Mouse (Mus musculus): ENCODE results near the gene Rab8a.
"Not testable (repeated sequence)": the region's sequence is repeated elsewhere in the genome, so short reads cannot be mapped to it uniquely, and the experiment has no call there.

The Rab8a gene

GRCm38 (mm10) chr8:72160707-72161697, at the start of gene Rab8a:
TSS of gene Rab8a (plus strand) at chr8:72161200.
- DNase-seq (ENCODE audit: low spot score in 2 of 2) = peak; percentile 100

DNA sequence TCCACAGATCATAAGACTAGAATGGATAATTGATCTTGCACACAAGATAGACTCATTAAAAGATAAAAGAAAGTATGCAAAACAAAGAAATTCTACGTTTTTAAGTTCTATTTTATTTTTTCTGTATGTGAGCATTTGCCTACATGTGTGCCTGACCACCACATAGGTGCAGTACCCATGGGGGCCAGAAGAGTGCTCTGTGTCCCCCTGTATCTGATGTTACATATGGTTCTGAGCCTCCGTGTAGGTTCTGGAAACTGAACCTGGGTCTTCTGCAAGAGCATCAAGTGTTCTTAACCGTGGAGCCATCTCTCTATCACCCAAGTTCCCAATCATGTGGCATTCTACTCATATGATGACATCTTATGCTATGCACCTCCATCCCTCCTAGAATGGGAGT, 48.5 kb upstream of the Rab8a start:
- no peak for DNase-seq (ENCODE audit: low spot score in 2 of 2)

- DNase-seq (ENCODE audit: low spot score in 2 of 2) = no peak
Observed at GRCm38 (mm10) chr8:72115202-72115601, 45.8 kb upstream of the Rab8a start.

DNA sequence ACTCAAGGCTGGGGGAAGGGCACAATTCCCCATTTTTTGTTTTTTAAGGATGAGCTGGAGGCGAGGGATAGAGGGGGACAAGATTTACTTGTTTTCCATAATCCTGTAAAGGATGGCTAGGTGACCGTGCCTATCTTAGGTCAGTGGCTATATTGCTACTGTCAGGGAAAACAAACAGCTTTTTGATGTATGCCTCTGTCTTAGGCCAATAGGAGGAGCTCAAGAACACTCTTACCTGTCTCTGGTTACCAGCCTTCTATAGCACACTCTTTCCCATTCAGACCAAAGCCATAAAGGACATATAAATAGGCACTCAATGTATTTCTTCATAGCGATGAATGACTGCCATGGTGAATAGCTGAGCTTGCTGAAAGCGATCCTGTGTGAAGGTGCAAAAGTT, 42.4 kb upstream of the Rab8a start:
- DNase-seq (ENCODE audit: low spot score in 2 of 2) = no peak

GRCm38 (mm10) chr8:72121486-72121885, 39.5 kb upstream of the Rab8a start:
- DNase-seq (ENCODE audit: low spot score in 2 of 2) = not testable (repeated sequence)

GRCm38 (mm10) chr8:72121997-72122396, 39.0 kb upstream of the Rab8a start:
- DNase-seq (ENCODE audit: low spot score in 2 of 2) = no peak

- DNase-seq (ENCODE audit: low spot score in 2 of 2) = no peak
Observed at GRCm38 (mm10) chr8:72127834-72128233, 33.2 kb upstream of the Rab8a start.

GRCm38 (mm10) chr8:72131251-72131650, 29.7 kb upstream of the Rab8a start:
- no peak for DNase-seq (ENCODE audit: low spot score in 2 of 2)

DNA sequence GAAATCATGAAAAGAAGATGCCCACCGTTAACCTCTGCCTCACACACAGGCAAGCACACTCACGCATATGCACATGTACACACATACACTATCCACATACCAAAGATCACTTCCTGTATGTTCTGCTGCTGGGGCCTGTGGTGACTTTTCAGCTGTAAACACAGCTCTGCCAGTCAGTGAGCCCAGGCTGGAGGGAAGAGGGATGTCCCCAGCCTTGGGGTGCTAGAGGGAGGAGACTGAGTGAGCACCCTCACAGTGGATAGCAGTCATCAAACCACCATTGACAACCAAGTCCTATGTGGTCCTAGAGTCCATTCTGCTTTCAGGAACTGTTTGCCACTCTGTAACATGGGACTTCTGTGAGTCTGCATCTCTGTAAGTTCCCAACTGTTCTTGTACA, 29.1 kb upstream of the Rab8a start:
- no peak for DNase-seq (ENCODE audit: low spot score in 2 of 2)

- no peak for DNase-seq (ENCODE audit: low spot score in 2 of 2)
Observed at GRCm38 (mm10) chr8:72132417-72132816, 28.6 kb upstream of the Rab8a start.

DNA sequence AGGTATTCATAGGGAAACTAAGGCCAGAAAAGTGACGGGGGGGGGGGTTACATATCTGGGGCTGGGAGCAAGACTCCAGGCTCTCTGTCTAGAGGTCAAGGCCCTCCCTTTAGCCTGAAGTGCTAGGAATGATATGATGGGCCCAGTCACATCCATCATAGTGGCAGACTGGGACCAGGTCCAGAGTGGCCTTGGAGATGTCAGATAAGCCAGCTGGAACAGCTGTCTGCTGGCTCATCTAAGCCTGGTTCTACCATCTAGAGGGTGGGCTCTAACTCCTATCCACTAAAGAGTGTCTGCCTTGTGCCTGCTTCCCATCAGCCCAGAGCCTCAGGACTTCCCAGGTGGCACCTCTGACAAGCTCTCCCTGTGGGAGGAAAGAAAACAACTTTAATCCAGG, 28.1 kb upstream of the Rab8a start:
- no peak for DNase-seq (ENCODE audit: low spot score in 2 of 2)

DNA sequence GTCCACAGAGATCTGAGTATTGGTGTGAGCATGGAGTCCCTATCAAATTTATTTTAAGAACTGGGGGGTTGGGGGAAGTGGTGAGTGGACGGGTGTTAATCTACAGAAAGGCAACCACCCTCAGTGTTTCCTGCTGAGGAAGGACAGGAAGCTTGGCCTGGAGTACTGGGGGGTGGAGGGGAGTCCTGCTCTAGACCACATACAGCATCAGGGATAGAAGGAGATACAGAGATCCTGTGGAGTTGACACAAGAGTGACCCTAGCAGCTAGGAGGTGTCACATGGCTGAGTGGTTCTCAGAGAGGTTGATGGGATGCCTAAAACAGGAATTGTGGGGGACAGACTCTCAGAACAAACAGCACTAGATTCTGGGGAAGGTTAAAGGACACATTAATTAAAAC, 27.5 kb upstream of the Rab8a start:
- no peak for DNase-seq (ENCODE audit: low spot score in 2 of 2)

DNA sequence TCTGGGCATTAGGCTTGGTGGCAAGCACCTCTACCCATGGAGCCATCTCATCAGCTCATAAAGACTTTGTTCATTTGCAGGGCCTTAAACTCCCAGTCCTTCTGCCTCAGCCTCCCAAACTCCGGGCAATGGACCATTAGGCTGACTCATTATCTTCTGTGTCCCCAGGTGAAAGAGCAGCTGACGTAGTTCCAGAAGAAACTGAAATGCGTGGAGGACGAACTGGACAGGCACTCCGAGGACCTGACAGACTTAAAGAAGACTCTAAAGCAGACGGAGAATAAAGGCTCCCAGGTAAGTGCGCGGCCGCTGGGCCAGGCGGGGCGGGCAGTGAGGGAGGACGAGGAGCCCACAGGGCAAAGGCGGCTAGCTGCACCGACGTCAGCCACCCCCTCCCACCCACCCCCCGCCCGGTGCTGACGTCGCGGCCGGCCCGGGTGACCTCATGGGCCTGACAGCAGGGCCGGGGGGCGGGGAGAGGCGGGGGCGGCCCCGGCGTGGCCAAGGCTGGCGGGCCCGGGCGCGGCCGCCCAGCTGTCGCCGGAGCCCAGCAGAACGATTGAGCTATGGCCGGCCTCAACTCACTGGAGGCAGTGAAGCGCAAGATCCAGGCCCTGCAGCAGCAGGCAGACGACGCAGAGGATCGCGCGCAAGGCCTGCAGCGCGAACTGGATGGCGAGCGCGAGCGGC, 26.1 kb upstream of the Rab8a start, which contains the start of gene Tpm4:
Gene Tpm4 (plus strand): TSS at position 220 of the 690 bp plus-strand sequence.
- peak; percentile 24 to 71 for DNase-seq (ENCODE audit: low spot score in 2 of 2)

DNA sequence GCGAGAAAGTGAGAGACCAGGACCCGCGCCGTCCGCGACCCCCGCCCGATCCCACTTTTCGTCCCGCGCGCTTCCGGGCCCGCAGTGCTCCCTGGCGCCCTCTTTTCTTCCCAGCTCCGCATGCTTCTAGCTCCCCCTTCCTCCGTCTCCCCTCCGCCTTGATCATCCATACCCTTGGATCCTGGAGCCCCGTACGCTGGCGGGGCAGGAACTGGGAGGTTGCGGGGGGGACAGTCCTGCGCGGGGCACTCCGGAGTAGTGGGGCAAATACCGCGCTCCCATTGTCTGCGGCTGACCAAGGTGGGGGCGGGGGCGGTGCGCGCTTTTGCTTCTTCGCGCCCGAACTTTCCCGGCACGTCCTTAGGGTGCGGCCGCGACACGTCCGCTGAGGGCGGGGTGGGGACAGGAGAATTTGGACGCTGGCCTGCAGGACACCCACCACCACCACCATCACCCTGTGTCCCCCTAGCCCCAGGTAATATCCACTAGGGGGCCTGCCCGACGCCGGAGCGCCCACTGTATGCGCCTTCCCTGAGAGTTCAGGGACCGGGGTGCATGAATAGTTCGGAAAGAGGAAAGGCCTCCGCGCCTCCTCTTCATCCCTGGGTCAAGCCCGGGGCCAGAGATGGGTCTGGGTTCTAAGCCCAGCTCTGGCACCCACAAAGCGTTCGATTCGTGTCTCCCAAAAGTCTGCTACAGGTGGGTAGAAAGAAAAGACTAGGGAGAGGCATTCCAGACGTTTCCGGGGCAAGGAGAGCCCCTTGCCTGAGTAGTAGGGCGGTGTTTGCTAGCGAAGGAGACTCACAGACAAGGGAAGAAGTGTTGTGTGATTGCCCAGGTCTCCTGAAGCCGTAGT, 25.3 kb upstream of the Rab8a start:
- peak in 1 of 2 experiments; percentile 45 for DNase-seq (ENCODE audit: low spot score in 2 of 2)

GRCm38 (mm10) chr8:72136302-72136978, 24.6 kb upstream of the Rab8a start:
- DNase-seq (ENCODE audit: low spot score in 2 of 2) = no peak

DNA sequence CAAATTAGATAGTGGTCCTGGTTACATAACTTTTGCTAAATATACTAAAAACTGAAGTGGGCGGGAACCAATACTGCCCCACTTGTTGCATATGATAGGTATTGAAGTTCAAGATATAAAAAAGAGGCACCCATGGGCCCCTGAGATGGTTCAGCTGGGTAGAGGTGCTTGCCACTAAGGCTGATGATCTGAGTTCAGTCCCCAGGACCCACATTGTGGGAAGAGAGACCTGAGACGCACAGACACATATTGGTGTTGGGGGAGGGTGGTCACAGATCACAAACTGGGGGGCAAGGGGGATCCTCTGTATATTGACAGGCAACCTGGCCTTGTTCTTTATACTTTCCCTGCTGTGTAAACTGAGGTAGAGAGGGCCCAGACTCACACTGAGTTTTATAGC, 23.6 kb upstream of the Rab8a start:
- DNase-seq (ENCODE audit: low spot score in 2 of 2) = no peak

GRCm38 (mm10) chr8:72138456-72138855, 22.5 kb upstream of the Rab8a start:
- DNase-seq (ENCODE audit: low spot score in 2 of 2) = no peak

DNA sequence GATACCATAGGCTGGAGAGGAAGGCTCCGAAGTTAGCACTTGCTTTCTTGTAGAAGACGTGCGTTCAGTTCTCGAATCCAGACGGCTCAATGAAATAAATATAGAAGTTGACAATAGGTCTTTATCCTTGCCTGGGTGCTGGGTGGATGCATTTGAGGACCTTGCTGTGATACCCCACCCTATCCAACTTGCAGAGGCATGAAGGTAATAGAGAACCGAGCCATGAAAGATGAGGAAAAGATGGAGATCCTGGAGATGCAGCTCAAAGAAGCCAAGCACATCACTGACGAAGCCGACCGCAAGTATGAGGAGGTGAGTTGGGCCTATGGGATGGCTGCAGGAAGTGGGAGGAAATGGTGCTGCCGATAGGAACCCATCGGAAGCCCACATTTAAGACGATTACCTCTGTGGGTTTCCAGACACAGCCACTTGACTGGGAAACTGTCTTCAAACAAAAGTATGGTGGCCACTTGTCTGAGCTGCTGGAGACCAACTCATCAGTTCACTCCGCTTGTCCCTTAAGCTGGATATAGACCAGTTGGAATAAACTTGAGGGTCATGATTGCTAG, 17.7 kb upstream of the Rab8a start:
- DNase-seq (ENCODE audit: low spot score in 2 of 2) = no peak

GRCm38 (mm10) chr8:72144345-72144975, 16.5 kb upstream of the Rab8a start:
- DNase-seq (ENCODE audit: low spot score in 2 of 2) = no peak

DNA sequence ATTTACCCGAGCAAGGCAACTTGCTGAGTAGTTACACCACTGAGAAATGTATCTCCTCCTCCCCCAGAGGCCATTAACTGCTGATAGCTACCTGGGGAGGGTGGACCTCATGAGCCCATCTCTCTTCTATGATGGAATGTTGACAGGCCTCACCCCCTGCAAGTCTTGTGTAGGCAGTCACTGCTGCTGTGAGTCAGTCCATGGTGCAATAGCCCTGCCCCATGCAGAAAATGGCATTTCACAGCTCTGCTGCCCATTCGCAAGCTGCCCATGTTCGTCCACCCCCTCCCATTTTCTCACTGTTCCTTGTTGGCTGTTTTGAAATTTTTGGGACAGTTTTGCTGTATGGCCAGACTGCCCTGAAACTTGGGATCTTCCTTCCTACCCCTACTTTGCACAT, 15.5 kb upstream of the Rab8a start:
- DNase-seq (ENCODE audit: low spot score in 2 of 2) = no peak
